Mouse (Mus musculus): ENCODE measurements around the gene Larp1b. TPM values are rescaled to one million over a fixed set of nuclear protein-coding genes. Genes with fewer than 3 reads are reported as not detected.

The Larp1b gene
- total and polyA plus RNA-seq, 2 experiments from 2014 or later: 4.3 to 13.4 TPM

GRCm38 (mm10) chr3:41014946-41015345 lies 65.3 kb downstream of the Larp1b start:
- WGBS: 80% methylated on average over 6 of the region's 6 CpGs
- no peak for DNase-seq (ENCODE audit: low spot score)

DNA sequence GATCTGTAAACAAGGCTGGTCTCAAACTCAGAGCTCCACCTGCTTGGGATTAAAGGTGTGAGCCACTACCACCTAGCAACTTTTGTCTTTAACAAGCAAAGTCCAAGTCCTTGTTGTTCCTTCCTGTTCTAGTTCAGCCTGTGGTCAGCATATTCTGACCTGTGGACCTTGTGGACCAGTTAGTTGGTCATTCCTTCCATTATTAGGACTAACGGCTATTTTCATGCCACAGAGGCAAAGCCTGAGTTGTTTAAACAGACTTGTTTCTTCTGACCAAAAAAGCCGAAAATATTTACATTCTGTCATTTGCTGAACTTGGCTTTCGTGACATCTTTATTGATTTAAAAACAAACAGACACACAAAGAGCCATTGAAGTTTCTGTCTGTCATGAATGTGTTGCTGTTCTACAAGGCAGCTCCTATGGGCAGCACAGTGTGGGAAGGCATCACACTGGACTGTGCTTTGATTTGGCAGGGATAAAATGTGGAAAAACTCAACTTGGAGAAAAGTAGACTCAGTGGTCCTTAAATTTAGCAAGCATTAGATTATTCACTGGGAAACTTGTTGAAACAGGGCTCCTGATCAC lies 68.5 kb downstream of the Larp1b start:
- WGBS: 63% methylated on average over 3 of the region's 3 CpGs
- no peaks in the 10 kb centered on the region for H3K27me3 ChIP-seq (ENCODE audit: insufficient read depth, low read length)
- no peak for ATAC-seq
- H3K4me2 ChIP-seq (ENCODE audit: low read depth, low read length): no peak overlapping the region
- H3K9ac ChIP-seq (replicated peaks; ENCODE audit: low read length): no peak overlapping the region
- no peaks in the 10 kb centered on the region for H3K4me1 ChIP-seq (ENCODE audit: insufficient read depth, low read length)
- H3K4me3 ChIP-seq (ENCODE audit: low read length): no peak overlapping the region
- no peak overlapping the region for H3K27ac ChIP-seq
- no peak for TF ChIP-seq CTCF (IDR thresholded peaks at IDR 0.05; ENCODE audit: low read depth)
- H3K36me3 ChIP-seq (ENCODE audit: insufficient read depth, low read length): no peaks in the 10 kb centered on the region
- no peaks in the 10 kb centered on the region for H3K9me3 ChIP-seq (ENCODE audit: low read length)
- no peak for DNase-seq (ENCODE audit: low spot score)

More at GRCm38 (mm10) chr3:41014946-41015345, 65.3 kb downstream of the Larp1b start:
- H3K9me3 ChIP-seq (ENCODE audit: low read length): no peaks in the 10 kb centered on the region
- no peak for TF ChIP-seq CTCF (IDR thresholded peaks at IDR 0.05; ENCODE audit: low read depth)
- H3K4me3 ChIP-seq (ENCODE audit: low read length): no peak overlapping the region
- H3K27me3 ChIP-seq (ENCODE audit: insufficient read depth, low read length): no peaks in the 10 kb centered on the region
- ATAC-seq: no peak
- H3K9ac ChIP-seq (replicated peaks; ENCODE audit: low read length): no peak overlapping the region
- no peak overlapping the region for H3K27ac ChIP-seq
- H3K4me2 ChIP-seq (ENCODE audit: low read depth, low read length): no peak overlapping the region
- no peaks in the 10 kb centered on the region for H3K4me1 ChIP-seq (ENCODE audit: insufficient read depth, low read length)
- H3K36me3 ChIP-seq (ENCODE audit: insufficient read depth, low read length): no peaks in the 10 kb centered on the region

- Histone ChIP-seq H3K9me3 (ENCODE audit: low read length) (no peaks in the 10 kb centered on the region), H3K4me3 (ENCODE audit: low read length) (no peak overlapping the region), H3K27ac (no peak overlapping the region), H3K4me2 (ENCODE audit: low read depth, low read length) (no peak overlapping the region), H3K36me3 (ENCODE audit: insufficient read depth, low read length) (no peaks in the 10 kb centered on the region), H3K9ac (replicated peaks; ENCODE audit: low read length) (no peak overlapping the region), H3K27me3 (ENCODE audit: insufficient read depth, low read length) (no peaks in the 10 kb centered on the region), H3K4me1 (ENCODE audit: insufficient read depth, low read length) (no peaks in the 10 kb centered on the region)
- ATAC-seq (no peak), DNase-seq (ENCODE audit: low spot score) (no peak)
- TF ChIP-seq CTCF (IDR thresholded peaks at IDR 0.05; ENCODE audit: low read depth): no peak
- 90% methylated on average over 7 of the region's 7 CpGs for WGBS
Observed at GRCm38 (mm10) chr3:41020687-41021086, 71.1 kb downstream of the Larp1b start.

GRCm38 (mm10) chr3:41021980-41022379 lies 72.4 kb downstream of the Larp1b start:
- no peak overlapping the region for H3K4me3 ChIP-seq (ENCODE audit: low read length)
- peak; percentile 85 for ATAC-seq
- H3K27ac ChIP-seq: no peak overlapping the region
- H3K9ac ChIP-seq (replicated peaks; ENCODE audit: low read length): no peak overlapping the region
- no peaks in the 10 kb centered on the region for H3K9me3 ChIP-seq (ENCODE audit: low read length)
- no peaks in the 10 kb centered on the region for H3K36me3 ChIP-seq (ENCODE audit: insufficient read depth, low read length)
- DNase-seq (ENCODE audit: low spot score): peak; percentile 81
- 28% methylated on average over 6 of the region's 6 CpGs for WGBS
- no peak overlapping the region for H3K4me2 ChIP-seq (ENCODE audit: low read depth, low read length)
- no peaks in the 10 kb centered on the region for H3K27me3 ChIP-seq (ENCODE audit: insufficient read depth, low read length)
- TF ChIP-seq CTCF (IDR thresholded peaks at IDR 0.05; ENCODE audit: low read depth): no peak
- no peaks in the 10 kb centered on the region for H3K4me1 ChIP-seq (ENCODE audit: insufficient read depth, low read length)

- Histone ChIP-seq H3K4me1 (ENCODE audit: insufficient read depth, low read length) (no peaks in the 10 kb centered on the region), H3K4me3 (ENCODE audit: low read length) (no peak overlapping the region), H3K9ac (replicated peaks; ENCODE audit: low read length) (no peak overlapping the region), H3K36me3 (ENCODE audit: insufficient read depth, low read length) (no peaks in the 10 kb centered on the region), H3K4me2 (ENCODE audit: low read depth, low read length) (no peak overlapping the region), H3K27me3 (ENCODE audit: insufficient read depth, low read length) (no peaks in the 10 kb centered on the region), H3K9me3 (ENCODE audit: low read length) (no peaks in the 10 kb centered on the region), H3K27ac (no peak overlapping the region)
- no peak for TF ChIP-seq CTCF (IDR thresholded peaks at IDR 0.05; ENCODE audit: low read depth)
- DNase-seq (ENCODE audit: low spot score) (no peak), ATAC-seq (no peak)
- 96% methylated on average over 1 of the region's 1 CpGs for WGBS
Observed at GRCm38 (mm10) chr3:41030705-41031104, 81.1 kb downstream of the Larp1b start.

- Histone ChIP-seq H3K27ac (no peak overlapping the region), H3K4me3 (ENCODE audit: low read length) (no peak overlapping the region), H3K9ac (replicated peaks; ENCODE audit: low read length) (no peak overlapping the region), H3K27me3 (ENCODE audit: insufficient read depth, low read length) (no peaks in the 10 kb centered on the region), H3K4me1 (ENCODE audit: insufficient read depth, low read length) (no peaks in the 10 kb centered on the region), H3K4me2 (ENCODE audit: low read depth, low read length) (no peak overlapping the region), H3K36me3 (ENCODE audit: insufficient read depth, low read length) (no peaks in the 10 kb centered on the region), H3K9me3 (ENCODE audit: low read length) (no peaks in the 10 kb centered on the region)
- ATAC-seq (no peak), DNase-seq (ENCODE audit: low spot score) (no peak)
- WGBS: 80% methylated on average over 12 of the region's 12 CpGs
- TF ChIP-seq CTCF (IDR thresholded peaks at IDR 0.05; ENCODE audit: low read depth): no peak
Observed at GRCm38 (mm10) chr3:41031286-41032210, 81.9 kb downstream of the Larp1b start.

Data from hindbrain, postnatal 0 days (tissue).